Mouse (Mus musculus): ENCODE measurements around the gene Nckap1.
"Not testable (repeated sequence)": the region's sequence is repeated elsewhere in the genome, so short reads cannot be mapped to it uniquely, and the experiment has no call there.

Gene Nckap1

DNA sequence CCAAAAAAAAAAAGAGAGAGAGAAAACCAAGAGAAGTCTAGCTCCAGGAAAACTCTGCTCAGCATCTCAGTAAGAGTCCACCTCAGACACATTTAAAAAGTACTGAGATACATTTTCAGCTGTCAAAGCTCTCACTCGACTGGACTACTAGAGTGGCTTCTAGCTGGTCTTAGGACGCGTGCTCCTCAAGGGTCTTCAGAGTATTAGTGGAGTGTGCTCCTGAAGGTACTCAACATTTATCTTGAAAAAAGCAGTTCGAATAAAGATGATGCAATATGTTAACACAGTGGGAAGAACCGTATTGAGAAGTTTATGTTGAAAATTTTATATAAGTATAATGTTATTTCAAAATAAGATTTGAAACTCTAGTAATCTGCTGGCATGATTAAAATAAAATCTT, 20.4 kb downstream of the Nckap1 start:
- DNase-seq (ENCODE audit: low spot score): no peak

DNA sequence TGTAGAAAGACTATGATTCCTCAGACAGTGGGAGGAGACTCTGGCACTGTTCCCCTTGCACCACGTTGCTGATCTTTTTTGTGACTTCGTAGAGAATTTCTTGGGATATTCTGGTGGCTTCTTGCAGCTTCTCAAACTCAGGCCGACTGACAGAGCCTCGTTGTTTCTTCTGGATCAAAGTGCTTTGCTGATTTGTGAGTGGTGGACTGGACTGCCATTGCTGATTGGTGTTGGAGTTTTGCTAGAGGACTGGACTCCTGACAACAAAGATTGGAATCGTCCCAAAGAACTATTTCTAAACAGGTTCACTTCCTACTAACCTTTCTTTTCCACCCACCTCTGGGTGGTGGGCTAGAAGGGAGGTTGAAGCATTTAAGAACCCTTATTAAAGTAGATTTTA, 21.5 kb downstream of the Nckap1 start:
- DNase-seq (ENCODE audit: low spot score): no peak

DNA sequence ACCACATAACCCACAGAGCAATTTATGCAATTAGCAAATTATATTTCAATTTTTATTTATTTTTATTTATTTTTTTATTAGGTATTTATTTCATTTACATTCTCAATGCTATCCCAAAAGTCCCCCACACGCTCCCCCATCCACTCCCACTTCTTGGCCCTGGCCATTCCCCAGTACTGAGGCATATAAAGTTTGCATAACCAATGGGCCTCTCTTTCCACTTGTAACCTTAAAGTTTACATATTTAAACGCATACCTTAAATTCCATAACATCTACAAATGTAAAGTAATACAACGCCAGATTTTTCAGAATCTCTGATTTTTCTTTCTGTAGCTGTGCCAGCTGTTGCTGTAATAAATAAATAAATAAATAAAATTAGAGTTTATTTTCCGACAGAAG, 26.7 kb downstream of the Nckap1 start:
- DNase-seq (ENCODE audit: low spot score): no peak

DNA sequence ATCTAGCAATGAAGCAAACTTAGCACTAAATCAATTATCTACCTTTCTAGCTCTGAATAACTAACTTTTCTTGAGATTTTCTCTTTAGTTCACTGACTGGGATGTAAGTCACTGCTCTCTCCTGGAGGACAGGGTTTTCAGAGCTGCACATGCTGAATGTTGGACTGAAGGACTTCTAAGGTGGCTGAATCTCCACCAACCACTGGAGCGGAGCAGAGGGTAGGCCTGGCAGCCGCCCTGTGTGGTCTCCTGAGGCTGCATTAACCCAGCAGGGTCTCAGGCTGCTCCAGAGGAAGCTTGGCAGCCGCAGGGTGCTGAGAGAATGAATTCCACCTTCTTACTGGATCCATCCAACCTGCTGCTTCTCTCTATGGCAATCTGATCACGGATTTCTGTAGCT, 31.5 kb downstream of the Nckap1 start:
- DNase-seq (ENCODE audit: low spot score): no peak

DNA sequence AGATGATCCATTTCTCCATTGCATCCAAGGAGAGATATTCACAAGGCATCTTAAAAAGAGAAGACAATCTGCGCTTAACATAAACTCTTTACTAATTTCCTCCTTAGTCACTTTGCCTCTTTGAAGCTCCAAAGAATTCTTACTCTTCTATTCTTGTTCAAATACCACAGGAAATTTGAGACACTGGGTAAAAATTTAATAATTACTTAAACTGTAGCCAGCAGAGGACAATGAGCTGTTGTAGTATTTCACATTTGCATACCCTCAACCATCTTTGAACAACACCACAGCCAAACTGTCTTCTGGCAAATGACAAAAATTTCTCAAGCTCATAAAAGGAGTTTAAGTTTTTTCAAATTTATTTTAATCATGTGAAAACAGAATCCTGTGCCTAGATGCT, 33.3 kb downstream of the Nckap1 start:
- DNase-seq (ENCODE audit: low spot score): no peak

DNA sequence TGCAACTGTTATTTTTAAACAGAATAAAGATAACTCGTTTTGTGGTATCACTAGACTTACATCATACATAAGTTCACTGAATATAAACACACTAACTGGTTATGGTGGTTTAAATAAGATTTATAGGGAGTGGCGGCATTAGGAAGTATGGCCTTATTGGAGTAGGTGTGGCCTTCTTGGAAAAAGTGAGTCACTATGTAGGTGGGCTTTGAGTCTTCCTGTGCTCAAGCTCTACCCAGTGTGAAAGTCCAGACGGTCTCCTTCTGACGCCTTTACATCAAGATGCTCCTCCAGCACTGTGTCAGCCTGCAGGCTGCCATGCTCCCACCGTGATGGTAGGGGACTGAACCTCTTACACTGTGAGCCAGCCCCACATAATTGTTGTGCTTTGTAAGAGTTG, 38.4 kb downstream of the Nckap1 start:
- DNase-seq (ENCODE audit: low spot score): no peak

DNA sequence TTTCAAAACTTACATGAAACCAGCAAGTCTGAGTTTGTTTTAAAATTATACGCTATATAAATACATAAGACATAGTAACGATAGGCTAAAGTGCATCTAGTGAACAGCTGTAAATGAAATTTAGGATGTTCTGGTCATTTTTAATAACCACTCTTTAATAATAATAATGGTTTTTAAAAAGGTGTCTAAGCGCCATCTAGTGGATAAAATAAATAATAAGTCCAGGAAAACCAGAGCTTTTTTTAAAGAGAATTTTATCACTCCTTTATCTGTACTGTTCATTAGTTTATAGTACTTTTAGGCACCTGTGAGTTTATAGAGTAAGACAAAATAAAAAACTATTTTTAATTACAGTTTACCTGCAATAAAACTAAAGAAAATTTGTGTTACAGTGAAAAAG, 44.0 kb downstream of the Nckap1 start:
- DNase-seq (ENCODE audit: low spot score): no peak

DNA sequence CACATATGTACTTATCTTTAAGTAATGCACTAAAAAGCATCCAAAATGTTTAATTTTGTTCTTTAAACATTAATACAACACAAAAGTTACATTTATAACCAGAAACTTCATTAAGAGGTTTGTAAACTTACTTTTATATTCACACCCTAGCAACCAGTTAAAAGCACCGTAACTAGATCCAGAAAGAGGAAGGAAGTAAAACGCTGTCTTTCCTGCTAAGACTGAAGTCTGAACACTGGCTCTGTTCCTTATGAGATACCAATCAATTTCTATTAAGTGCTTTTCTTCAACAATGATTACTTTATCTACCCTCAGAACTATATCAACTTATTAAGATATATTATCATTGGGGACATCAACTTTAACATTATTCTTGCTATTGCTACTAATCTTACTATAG, 44.6 kb downstream of the Nckap1 start:
- no peak for DNase-seq (ENCODE audit: low spot score)

DNA sequence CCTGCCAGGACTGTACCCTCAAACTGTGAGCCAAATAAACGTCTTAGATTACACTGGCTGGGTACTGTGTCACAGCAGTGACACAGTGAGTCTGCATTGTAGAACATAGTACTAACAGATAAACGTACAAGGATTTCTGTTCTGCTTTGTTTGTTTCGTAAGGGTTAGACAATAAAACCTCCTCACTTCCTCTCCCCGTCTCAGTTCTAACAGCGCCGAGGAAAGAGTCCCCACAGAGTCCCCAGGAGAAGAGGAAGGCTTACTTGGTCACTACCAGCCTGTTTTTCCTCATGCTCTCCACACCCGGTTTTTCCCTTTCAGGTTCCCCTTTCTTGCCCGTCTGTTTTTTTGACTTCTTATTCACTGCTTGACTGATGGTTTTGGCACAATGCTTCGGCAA, 56.9 kb downstream of the Nckap1 start:
- no peak for DNase-seq (ENCODE audit: low spot score)

DNA sequence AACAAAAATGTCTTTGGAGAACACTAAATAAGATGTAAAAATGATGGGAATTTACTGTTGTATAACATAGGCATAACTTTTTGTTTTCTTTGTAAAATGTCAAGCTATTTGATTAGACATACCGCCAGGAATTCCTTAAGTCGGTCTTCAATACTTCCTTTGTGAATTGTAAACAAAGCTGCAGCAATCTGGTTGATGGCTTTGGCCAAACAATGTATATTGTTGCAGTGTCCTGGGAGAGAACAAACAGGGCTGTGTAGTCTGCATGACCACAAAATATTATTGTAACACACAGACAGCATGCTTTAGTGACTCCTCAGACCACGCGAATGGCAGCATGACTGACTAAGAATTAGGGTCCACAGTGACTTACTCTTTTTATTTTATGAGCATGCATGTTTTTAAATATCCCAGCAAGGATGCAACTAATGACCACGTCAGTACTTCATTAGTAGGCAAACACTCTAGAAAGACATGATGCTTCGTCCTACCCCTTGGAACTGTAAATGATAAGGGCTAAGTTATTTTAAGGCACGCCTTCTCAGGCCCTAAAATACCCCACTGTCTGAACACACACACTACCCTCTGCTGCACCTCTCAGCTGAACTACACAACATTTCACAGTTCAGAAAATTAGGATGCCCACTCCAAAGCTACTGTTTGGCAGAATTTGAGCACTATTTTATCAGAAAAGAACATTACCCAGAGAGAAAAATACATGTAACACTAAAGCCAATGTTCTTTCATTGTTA, 75.0 kb downstream of the Nckap1 start:
- no peak for DNase-seq (ENCODE audit: low spot score)

DNA sequence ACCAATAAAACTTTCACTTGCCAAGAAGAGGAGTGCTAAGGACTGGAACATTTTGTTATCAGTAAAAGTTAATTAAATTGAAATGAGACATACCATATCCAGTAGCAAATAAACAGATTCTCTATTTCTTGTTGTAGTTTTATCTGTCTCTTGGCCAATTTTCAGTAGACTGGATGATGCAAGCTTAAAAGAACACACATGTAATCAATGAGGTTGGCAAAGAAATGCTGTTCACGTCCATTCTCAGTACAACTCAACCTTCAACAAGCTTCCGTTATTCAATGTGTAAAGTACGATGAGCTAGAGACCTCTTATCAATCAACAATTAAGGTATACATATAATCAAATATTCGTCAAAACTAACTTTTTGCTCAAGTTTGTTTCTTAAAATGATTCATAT, 79.0 kb downstream of the Nckap1 start:
- no peak for DNase-seq (ENCODE audit: low spot score)

DNA sequence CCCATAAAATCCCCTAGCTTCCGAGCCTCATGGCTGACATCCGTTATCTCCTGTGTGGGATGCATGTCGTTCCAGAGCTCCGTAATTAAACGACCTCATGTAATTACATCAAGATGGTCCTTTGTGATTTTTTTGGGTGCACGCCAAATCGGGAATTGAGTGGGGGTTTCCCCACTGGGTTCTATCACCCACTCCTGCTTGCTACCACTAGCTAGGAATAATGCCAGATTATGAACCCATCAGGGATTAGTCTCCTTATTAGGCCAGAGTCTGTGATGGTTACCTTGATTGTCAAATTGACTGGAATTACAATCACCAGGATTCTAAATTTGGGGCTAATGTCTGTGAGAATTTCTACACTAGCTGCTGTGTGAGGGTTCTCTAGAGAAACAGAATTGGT, 85.9 kb downstream of the Nckap1 start:
- DNase-seq (ENCODE audit: low spot score): not testable (repeated sequence)

DNA sequence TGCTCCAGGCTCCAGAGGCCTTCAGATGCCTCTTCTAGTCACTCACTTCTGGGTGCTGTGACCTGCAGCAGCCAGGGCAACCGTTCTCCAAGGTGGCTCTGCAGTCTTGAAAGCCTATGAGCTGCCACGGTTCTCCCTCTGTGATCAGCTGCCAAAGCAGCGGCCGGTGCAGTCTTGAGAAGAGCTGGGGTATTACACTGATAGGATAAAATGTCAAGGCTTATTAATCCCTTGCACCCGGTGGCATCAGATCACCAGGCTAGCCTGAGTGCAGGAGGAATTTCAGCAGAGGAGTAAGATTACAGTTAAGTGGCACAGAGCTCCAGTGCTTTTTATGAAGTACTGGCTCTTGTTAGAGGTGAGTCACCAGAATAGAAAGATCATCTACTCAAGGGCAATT, 94.3 kb downstream of the Nckap1 start:
- no peak for DNase-seq (ENCODE audit: low spot score)

DNA sequence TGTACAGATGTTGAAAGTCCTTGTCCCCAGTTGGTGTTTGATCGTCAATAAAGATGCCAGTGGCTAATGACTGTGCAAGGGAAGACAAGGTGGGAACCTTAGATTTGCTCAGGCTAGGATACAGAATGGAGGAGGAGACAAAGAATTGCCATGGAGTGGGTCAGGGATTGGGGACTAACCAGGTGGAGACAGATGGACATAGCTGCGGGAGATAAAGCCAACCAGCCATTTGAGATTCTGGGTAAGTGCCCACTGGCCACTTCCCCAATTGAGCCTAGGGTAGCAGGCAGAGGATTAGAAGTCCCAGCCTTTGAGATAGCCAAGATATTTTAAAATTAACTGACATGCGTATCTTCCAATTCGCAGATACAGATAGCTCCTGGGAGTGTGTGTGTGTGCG, 96.2 kb downstream of the Nckap1 start:
- no peak for DNase-seq (ENCODE audit: low spot score)

DNA sequence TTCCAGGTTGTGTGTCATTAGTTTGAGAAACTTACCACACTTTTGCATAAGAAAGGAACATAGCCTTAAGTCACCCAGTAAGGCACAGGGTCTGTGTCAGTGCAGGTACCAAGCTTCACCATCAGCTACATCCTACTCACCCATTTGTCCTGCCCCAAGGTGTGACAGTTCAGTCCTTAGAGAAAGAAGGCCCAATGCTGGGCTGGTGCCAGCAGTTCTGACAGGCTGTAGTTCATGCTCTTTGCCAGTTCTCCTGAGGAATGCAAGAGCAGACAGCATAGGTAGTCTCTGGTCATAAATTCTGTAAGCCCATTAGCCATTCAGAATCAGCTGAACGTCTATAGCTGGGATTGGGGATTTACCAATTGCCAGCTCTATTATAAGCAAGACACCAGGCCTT, 105.3 kb downstream of the Nckap1 start:
- no peak for DNase-seq (ENCODE audit: low spot score)

DNA sequence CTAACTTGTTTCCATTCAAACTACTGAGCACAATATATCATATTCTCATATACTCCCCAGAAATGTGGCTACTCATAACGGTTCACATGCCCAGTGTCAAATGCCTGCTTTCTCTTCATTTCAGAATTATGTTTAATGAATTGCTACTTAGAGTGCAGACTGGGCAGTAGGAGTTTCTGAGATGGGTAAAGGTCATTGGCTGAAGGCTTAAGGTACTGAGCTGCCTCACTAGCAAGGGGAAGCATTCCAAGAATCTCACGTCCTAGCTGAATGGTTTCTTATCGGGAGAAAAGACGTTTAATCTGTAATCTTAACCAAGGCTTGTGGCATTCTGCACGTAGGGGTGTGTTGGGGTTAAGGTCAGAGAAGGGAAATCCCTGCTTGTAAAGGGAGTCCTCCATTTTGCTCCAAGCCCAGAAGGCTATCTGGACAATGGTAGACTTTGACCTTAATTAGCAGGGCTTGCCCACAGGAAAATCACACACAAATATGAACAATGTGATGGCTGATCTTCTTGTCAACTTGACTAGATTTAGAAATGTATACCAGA, 106.9 kb downstream of the Nckap1 start:
- DNase-seq (ENCODE audit: low spot score): no peak

DNA sequence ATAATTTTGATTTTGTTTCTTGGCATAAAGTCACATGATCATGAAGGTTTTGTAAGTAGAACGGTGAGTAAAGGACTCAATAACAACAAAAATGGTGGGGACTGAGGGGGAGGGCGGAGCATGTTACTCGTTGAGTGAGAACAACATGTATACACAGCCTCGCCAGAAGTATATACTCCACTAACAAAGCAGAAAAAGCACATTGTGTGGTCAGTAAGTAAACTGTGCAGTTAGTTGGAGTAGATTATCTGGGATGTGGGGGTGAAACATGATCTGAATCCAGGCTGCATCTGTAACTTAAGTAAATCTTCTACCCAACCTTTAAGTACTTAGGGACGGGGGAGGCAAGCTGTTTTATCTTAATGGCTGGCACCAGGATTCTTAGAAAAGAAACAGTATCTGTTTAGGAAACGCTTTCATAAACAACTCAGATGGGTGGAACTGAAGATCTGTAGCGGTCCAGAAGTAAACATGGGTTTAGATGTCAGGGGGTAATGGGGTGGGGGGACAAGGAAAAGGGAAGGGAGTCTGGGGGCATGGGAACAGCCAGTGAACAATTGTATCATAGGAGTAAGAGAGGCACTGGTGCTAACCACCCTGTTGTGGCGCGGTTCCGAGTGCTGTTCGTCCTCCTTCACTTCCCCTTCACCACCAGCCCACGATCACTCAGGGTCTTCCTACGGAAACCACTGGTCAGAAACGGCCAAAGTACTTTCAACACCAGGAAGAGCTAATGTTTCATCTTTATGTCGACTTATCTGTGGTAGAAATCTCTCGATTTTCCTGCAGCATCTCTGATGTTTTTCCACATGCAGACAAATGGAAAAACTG, 115.0 kb downstream of the Nckap1 start:
- DNase-seq (ENCODE audit: low spot score): no peak

DNA sequence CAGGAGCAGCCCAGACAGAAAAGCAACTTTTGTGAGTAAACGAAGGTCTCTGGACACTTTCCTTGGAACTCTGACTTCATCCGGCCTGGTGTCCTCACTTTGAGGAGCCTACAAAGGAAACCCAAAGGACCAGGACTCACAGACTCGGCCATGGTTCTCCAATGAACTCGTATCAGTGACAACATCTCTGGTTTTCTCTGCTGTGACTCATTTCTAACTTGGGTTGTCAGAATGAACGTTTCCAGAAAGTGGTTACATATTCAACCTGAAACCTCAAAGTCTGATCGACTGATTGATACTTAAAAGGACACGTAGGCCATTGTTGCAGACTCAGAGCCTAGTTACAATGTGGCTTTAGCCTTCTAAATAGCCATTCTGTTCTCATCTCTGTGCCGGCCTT, 119.4 kb downstream of the Nckap1 start:
- no peak for DNase-seq (ENCODE audit: low spot score)

Measured in ovary, postnatal 10 days (tissue).